Mouse (Mus musculus) adrenal gland, postnatal 10 days (tissue): ENCODE results near the gene Cnnm1. TPM values are rescaled to one million over a fixed set of nuclear protein-coding genes. Genes with fewer than 3 reads are reported as not detected.

Experiments used
- DNase-seq: peaks from one replicate; pipeline ENCODE4 v3.0.0; 2021; ENCODE audit warnings: mixed read lengths
- total RNA-seq, 2 experiments: library from RNA; stranded (reverse); gene quantifications; 2 replicates each; pipeline ENCODE4 v1.2.3; 2021

The Cnnm1 gene
- total RNA-seq, 2 experiments from 2014 or later = 0.21 to 0.42 TPM

- DNase-seq = no peak
These were observed 106.3 kb downstream of the Cnnm1 start for GRCm38 (mm10) chr19:43546337-43547117.

Other genes starting within 250 kb of the Cnnm1 start
- not detected for gene Hpse2, start 52.1 kb upstream of the Cnnm1 start, total RNA-seq
- gene Got1, start 84.2 kb downstream of the Cnnm1 start, total RNA-seq = 100 to 1,000 TPM in 1 of 2 experiments, 10 to 100 TPM in 1; 83.4 to 147 TPM
- gene Nkx2-3, start 171.9 kb downstream of the Cnnm1 start, total RNA-seq = under 1 TPM in 1 of 2 experiments, not detected in 1; 0.12 TPM
- gene Slc25a28, start 234.4 kb downstream of the Cnnm1 start, total RNA-seq = 10 to 100 TPM; 54.9 to 59.2 TPM
- 10 to 100 TPM; 14.2 to 15.5 TPM for gene Entpd7, start 249.2 kb downstream of the Cnnm1 start, total RNA-seq